Mouse (Mus musculus) forebrain, embryonic 16.5 days (tissue): ENCODE measurements around the gene Exosc1. TPM values are rescaled to one million over a fixed set of nuclear protein-coding genes. Genes with fewer than 3 reads are reported as not detected.
"Not testable (repeated sequence)": the region's sequence is repeated elsewhere in the genome, so short reads cannot be mapped to it uniquely, and the experiment has no call there.

Source experiments
- ATAC-seq: fragments of 200-750 bp; cut with Nextera tagmentation; 2 replicates; pipeline ENCODE4 v1.8.0; 2017; ENCODE audit warnings: mild to moderate bottlenecking, moderate library complexity
- H3K27ac ChIP-seq: fragments of 300-500 bp; sonication (generic); 2 replicates; pipeline ENCODE4 v1.5.1; 2014; ENCODE audit warnings: low read length, control low read depth
- H3K27me3 ChIP-seq: fragments of 300-500 bp; sonication (generic); replicated peaks from 2 replicates; pipeline ENCODE4 v1.6.1; 2014; ENCODE audit warnings: low read length; ENCODE audit not compliant: control insufficient read depth, insufficient read depth
- H3K36me3 ChIP-seq: fragments of 300-500 bp; sonication (generic); 2 replicates; pipeline ENCODE4 v1.6.1; 2014; ENCODE audit not compliant: control insufficient read depth, insufficient read depth
- H3K4me1 ChIP-seq: fragments of 300-500 bp; sonication (generic); replicated peaks from 2 replicates; pipeline ENCODE4 v1.6.1; 2014; ENCODE audit warnings: low read length; ENCODE audit not compliant: control insufficient read depth, insufficient read depth
- H3K4me2 ChIP-seq: fragments of 300-500 bp; sonication (generic); 2 replicates; pipeline ENCODE4 v1.6.1; 2014; ENCODE audit warnings: mild to moderate bottlenecking, low read length, control low read depth
- H3K4me3 ChIP-seq: fragments of 300-500 bp; sonication (generic); replicated peaks from 2 replicates; pipeline ENCODE4 v1.5.1; 2014; ENCODE audit warnings: mild to moderate bottlenecking, low read length, control low read depth
- H3K9ac ChIP-seq: fragments of 300-500 bp; sonication (generic); replicated peaks from 2 replicates; pipeline ENCODE4 v1.6.1; 2014; ENCODE audit warnings: low read depth, low read length, control low read depth
- H3K9me3 ChIP-seq: fragments of 300-500 bp; sonication (generic); 2 replicates; pipeline ENCODE4 v1.6.1; 2016; ENCODE audit warnings: low read length; ENCODE audit not compliant: control insufficient read depth
- WGBS: fragments of 180-500 bp; shearing (Covaris S2); extraction: QIAGEN DNeasy Blood & Tissue Kit; methylation state at CpG from one replicate; pipeline ENCODE4 v1.1.7; 2014; 5-methylcytosine and 5-hydroxymethylcytosine counted together
- polyA plus RNA-seq: library from polyadenylated mRNA; unstranded; fragments of >200 nt; fragmentation: Nextera tagmentation; extraction: Ambion mirVana; gene quantifications from 2 replicates; pipeline ENCODE4 v1.2.1, GENCODE M21; 2015

Gene Exosc1
- polyA plus RNA-seq, 1 experiment from 2014 or later, result 72.3 TPM

DNA sequence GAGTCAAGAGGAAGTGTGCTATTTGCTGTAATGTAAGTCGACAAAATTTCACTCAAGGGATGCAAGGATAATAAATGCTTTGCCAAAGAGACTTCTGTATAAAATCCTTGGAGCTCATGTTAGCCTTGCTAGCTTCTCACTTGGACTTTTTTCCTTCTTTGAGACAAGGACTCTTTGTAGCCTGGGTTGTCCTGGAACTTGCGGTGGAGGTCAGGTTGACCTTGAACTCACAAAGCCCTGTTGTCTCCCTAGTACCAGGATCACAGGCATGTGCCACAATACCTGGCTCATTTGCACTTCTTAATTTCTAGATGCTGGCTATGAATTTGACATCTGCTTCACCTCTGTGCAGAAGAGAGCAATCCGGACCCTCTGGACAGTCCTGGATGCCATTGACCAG is 17.9 kb downstream of the Exosc1 start:
- no peak overlapping the region for H3K27ac ChIP-seq
- no peak overlapping the region for H3K9ac ChIP-seq
- peaks cover 21% of the 10 kb centered on the region for H3K36me3 ChIP-seq
- H3K4me2 ChIP-seq, result no peak overlapping the region
- H3K27me3 ChIP-seq, result no peaks in the 10 kb centered on the region
- H3K9me3 ChIP-seq, result no peaks in the 10 kb centered on the region
- peaks cover 19% of the 10 kb centered on the region for H3K4me1 ChIP-seq
- ATAC-seq, result no peak
- 95% methylated on average over 3 of the region's 3 CpGs for WGBS
- no peak overlapping the region for H3K4me3 ChIP-seq

DNA sequence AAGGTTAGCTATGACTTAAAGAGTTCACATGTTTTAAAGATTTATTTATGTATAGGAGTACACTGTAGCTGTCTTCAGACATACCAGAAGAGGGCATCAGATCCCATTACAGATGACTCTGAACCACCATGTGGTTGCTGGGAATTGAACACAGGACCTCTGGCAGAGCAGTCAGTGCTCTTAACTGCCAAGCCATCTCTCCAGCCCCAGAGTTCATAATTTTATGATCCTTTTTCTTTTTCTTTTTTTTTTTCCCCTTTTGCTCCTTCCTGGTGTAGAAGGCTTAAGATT is 18.7 kb downstream of the Exosc1 start:
- Histone ChIP-seq H3K4me1 (peaks cover 19% of the 10 kb centered on the region), H3K36me3 (peaks cover 19% of the 10 kb centered on the region)
- not testable (repeated sequence) for H3K4me2 ChIP-seq, H3K9me3 ChIP-seq, H3K27ac ChIP-seq, H3K9ac ChIP-seq, H3K27me3 ChIP-seq, ATAC-seq, H3K4me3 ChIP-seq

DNA sequence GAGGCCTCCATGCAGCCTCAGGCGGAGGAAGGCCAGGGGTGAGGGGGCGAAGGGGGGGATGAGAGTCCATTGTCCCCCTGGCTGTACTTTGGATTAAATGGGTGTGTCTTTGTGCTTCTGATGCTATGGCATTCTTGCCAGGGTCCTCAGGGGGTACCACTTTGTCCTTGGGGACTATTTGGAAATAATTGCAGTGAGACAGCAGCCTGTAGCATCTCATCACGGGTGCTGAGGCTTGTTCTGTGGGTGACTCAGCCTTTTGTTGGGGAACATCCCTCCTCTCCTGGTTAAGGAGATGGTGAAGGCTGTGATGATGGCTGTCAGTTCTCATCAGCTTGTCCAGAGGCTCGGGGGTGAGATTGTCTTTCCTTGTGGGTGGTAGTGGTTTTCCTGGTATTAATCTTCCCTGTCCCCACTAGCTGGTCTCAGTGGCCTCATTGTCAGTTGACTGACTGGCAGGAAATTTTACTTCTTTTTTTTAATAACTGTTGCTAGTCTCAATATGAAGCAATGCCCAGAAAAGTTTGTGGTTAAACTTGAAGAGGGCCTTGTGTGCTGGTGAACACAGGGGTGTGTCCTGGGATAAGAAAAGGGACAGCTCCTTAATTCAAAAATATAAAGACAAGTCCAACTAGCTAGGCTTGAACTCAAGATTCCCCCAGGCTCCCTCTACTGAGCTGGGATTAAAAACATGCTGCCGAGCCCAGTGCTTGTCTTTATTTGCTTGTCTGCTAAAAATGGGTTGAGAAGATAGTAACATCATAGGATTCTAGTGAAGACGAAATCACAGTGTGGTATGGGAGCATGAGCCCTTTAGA is 19.2 kb downstream of the Exosc1 start:
- Histone ChIP-seq H3K4me3 (peak overlapping the region; percentile 98), H3K4me2 (peak overlapping the region; percentile 75), H3K4me1 (peaks cover 19% of the 10 kb centered on the region), H3K9me3 (no peaks in the 10 kb centered on the region), H3K9ac (peak overlapping the region; percentile 33), H3K27ac (no peak overlapping the region), H3K27me3 (no peaks in the 10 kb centered on the region), H3K36me3 (peaks cover 14% of the 10 kb centered on the region)
- ATAC-seq, result no peak
- WGBS, result 34% methylated on average over 6 of the region's 6 CpGs

DNA sequence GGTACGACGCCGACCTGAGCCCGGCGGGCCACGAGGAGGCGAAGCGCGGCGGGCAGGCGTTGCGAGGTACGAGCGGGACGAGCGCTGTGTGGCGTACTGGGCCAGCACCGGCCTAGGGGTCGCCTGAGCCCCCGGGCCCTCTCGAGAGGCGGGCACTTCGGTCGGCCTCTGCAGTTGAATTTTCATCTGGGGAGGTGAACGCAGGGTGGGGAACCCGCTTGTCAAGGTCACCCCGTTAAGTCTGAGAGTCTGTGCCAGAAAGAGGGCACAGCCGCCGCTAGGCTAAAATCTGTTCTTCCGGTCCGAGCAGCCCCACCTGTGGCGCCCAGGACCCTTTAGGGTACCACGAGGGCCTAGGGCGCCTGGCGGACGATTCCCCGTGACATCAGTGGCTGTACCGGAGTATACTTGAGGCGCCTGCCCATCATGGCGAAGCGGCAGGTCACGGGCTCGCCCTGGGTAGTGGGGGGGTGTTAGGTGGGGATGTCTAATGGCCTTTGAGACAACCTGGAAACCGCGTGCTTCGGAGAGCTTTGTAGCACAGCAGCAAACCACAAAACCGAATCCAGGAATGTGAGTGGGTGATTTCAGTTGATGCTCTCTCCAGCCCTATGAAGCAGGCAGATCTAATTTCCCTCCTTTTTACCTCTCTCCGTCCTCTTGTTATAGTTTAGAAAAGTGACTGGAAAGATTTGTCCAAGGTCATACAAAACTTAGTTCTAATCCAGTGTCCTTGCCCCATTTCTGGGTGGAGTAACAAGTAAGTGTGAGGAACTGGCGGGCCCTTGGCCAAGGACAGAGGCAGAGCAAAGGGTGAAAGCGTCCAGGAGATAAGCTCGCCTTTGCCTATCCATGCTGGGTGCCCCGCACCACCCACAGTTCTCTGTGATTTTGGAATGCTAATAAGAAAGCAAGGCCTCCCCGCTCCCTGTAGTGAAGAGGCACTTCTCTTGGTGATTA is 20.8 kb downstream of the Exosc1 start:
- peak overlapping the region; percentile 80 for H3K27ac ChIP-seq
- H3K27me3 ChIP-seq, result no peaks in the 10 kb centered on the region
- H3K36me3 ChIP-seq, result peaks cover 9% of the 10 kb centered on the region
- H3K4me1 ChIP-seq, result peaks cover 19% of the 10 kb centered on the region
- H3K4me2 ChIP-seq, result peak overlapping the region; percentile 75
- peak overlapping the region; percentile 85 for H3K9ac ChIP-seq
- H3K4me3 ChIP-seq, result peak overlapping the region; percentile 98
- ATAC-seq, result peak; percentile 79
- no peaks in the 10 kb centered on the region for H3K9me3 ChIP-seq
- under 1% methylated on average over 50 of the region's 53 CpGs for WGBS

DNA sequence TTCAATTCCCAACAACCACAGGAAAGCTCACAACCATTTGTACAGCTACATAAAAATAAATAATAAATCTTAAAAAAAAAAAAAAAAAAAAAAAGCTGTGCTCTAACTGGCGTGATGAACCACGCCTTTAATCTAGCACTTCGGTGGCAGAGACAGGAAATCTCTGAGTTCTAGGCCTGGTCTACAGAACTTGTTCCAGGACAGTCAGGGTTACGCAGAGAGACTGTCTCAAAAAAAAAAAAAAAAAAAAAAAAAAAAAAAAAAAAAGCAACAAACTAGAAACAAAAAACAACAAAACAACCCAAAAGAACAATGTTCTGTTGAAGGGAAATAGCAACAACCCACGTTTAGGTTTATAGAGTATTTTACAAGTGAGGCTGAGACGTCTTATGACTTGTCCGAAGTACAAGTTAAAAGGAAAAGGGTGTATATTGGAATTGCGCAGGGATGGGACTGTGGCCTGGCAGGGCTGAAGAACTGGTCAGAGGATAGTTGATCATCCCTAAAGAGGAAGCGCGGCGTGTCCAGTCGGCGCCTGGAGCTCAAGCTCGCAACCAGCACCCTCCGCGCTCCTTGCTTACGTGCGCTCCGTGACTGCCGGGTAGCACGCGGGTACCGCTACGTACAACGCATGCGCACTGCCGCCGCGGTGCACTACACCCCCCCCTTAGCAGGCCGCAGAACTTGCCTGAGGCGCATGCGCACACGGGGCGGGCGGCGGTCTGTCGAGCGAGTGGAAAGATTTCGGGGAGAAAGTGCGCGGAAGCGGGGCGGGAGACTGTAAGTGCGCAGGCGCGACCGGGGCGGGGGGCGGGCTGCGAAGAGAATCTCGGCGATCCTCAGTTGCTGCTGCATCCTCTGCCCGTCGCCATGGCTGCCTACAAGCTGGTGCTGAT is 21.8 kb downstream of the Exosc1 start, which contains the start of gene Pgam1:
TSS of gene Pgam1 (plus strand) at position 746 of the 896 bp plus-strand sequence.
- H3K4me1 ChIP-seq, result peaks cover 19% of the 10 kb centered on the region
- H3K27me3 ChIP-seq, result no peaks in the 10 kb centered on the region
- peak; percentile 96 for ATAC-seq
- no peaks in the 10 kb centered on the region for H3K9me3 ChIP-seq
- peaks cover 2% of the 10 kb centered on the region; the same call in 1 of the 2 replicates for H3K36me3 ChIP-seq
- peak within 1 kb of the TSS; percentile 75 for H3K4me2 ChIP-seq
- peak within 1 kb of the TSS; percentile 98 for H3K4me3 ChIP-seq
- H3K9ac ChIP-seq, result peak within 1 kb of the TSS; percentile 85
- WGBS, result 5% methylated on average over 53 of the region's 54 CpGs
- H3K27ac ChIP-seq, result peak within 1 kb of the TSS; percentile 88

DNA sequence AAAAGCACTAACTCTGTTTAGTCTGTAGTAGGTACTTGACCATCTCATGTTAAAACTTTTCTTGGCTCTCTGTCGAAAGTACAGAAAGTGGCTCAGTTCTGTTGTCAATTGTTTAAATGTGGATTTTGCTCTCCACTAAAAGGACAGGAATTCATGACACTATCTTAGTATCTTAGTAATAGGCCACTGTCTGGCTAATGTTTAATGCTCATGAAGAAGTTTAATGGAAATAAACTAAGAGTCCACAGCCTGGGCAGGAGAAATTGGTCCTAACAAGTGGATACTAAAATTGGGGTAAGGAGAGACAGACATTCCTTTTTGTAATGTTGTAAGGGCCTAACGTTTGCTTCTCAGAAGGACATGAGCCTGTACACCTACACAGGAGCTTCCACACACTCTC is 22.8 kb downstream of the Exosc1 start:
- H3K4me2 ChIP-seq, result no peak overlapping the region
- H3K4me3 ChIP-seq, result no peak overlapping the region
- no peaks in the 10 kb centered on the region for H3K36me3 ChIP-seq
- ATAC-seq, result no peak
- no peaks in the 10 kb centered on the region for H3K27me3 ChIP-seq
- no peak overlapping the region for H3K9ac ChIP-seq
- no peaks in the 10 kb centered on the region for H3K9me3 ChIP-seq
- 88% methylated on average over 2 of the region's 2 CpGs for WGBS
- no peak overlapping the region for H3K27ac ChIP-seq
- peaks cover 19% of the 10 kb centered on the region for H3K4me1 ChIP-seq

DNA sequence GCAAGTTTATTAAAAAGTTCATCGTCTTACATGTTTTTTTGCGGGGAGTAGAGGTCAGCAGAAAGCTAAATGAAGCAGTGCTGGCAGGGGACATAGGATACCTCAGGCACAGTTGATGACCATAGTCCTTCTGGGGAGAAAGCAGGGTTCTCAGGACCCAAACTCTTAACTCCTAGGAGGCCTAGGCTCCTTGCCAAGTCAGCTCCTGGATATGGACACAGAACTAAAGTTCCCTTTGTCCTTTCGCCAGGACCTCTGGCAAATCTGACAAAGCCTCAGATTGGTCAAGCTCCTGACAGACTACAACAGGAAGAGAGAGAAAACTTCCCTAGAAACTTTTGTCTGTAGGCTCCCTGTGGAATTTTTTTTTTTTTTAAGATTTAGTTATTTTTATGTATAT is 24.5 kb downstream of the Exosc1 start:
- H3K27ac ChIP-seq, result no peak overlapping the region
- no peak overlapping the region for H3K4me3 ChIP-seq
- no peaks in the 10 kb centered on the region for H3K9me3 ChIP-seq
- 93% methylated on average over 3 of the region's 3 CpGs for WGBS
- no peak overlapping the region for H3K9ac ChIP-seq
- no peaks in the 10 kb centered on the region for H3K27me3 ChIP-seq
- H3K4me1 ChIP-seq, result peaks cover 12% of the 10 kb centered on the region
- no peaks in the 10 kb centered on the region for H3K36me3 ChIP-seq
- no peak for ATAC-seq
- no peak overlapping the region for H3K4me2 ChIP-seq

DNA sequence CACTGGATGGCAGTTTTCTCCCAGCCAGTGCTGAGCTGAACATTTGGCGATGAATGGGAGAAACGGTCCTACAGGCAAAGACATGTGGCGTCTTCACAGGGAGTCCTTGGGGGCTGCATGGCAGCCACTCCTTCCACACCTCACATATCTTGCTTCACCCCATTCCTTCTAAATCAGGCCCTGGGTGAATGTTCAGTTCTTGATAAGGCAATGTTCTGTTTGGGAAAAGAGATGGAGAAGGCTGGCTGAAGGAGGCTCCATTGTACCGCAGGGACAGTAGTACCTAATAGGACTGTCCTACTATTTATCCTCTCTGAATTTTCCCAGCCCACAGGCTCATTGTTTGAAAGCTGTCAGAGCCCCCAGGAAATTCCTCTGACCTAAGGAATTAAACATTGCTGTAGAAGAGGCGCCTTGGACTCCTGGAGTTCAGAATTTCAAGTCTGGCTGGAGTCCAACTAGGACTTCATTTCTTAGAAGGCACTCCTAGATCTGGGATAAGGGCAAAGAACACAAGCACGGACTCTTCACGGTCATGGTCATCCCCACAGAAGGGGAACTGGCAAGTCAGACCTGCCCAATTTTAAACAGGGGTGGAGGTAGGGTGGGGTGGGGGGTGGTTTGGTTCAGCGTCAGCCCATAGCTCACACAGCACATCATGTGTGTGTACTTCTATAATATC is 26.0 kb downstream of the Exosc1 start:
- no peaks in the 10 kb centered on the region for H3K4me1 ChIP-seq
- H3K4me3 ChIP-seq, result no peak overlapping the region
- H3K9ac ChIP-seq, result no peak overlapping the region
- no peaks in the 10 kb centered on the region for H3K9me3 ChIP-seq
- ATAC-seq, result no peak
- H3K27me3 ChIP-seq, result no peaks in the 10 kb centered on the region
- 57% methylated on average over 8 of the region's 8 CpGs for WGBS
- H3K4me2 ChIP-seq, result no peak overlapping the region
- H3K27ac ChIP-seq, result no peak overlapping the region
- no peaks in the 10 kb centered on the region for H3K36me3 ChIP-seq
